Mouse (Mus musculus) retina, embryonic 14.5 days (tissue): ENCODE data around the gene Tmod1.
A peak's percentile ranks its signal among the peaks of the same experiment; 100 is the strongest.

Source experiments
- DNase-seq: peaks from one replicate; pipeline ENCODE4 v3.0.0-alpha.2; 2015; ENCODE audit warnings: low spot score

The Tmod1 gene

DNA sequence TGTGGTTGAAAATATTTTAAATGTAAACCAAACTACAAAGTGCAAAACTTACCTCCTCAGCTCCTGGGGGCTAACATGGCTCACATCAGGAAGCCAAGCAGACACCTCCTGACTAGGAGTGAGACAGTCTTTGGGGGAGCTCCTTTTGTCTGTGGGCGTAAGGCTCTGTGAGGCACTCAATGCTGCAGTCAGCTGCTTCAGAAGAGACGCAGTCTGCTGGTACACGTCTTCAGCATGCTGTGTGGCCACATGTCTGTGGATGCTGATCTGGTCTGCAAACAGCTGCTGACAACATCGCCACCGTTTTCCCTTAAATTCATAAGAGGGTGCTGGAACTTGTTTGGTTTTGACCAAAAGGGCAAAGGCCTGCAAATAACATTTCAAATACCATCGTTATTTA is 93.1 kb downstream of the Tmod1 start:
- DNase-seq, result no peak

DNA sequence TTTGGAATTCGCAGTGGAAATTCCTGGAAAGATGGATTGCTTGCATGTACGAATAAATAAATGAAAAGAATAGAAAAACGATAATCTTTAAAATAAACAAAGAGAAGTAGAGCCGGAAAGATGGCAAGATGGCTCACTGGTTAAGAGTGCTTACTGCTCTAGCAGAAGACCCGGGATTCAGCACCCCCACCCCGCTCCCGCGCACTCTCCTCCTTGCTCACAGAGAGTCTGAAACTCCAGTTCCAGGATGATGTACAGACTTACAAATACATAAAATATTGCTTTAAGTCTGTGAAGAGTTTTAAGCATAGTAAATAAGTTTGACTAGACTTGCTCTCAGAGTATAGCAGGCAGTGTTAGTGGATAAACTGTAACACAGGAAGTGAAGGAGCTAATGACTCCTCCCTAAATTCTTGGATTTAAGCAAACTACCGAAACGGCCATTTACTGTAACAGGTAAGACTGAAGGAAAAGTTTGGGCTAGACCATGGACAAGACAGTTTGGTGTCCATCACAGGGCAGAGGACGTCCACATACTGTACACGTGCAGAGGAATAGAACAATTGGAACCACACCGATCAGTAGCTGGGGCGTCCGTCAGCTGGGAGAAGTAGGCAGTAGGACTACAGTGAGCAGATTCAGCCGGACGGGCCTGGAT is 99.0 kb downstream of the Tmod1 start:
- DNase-seq, result no peak

DNA sequence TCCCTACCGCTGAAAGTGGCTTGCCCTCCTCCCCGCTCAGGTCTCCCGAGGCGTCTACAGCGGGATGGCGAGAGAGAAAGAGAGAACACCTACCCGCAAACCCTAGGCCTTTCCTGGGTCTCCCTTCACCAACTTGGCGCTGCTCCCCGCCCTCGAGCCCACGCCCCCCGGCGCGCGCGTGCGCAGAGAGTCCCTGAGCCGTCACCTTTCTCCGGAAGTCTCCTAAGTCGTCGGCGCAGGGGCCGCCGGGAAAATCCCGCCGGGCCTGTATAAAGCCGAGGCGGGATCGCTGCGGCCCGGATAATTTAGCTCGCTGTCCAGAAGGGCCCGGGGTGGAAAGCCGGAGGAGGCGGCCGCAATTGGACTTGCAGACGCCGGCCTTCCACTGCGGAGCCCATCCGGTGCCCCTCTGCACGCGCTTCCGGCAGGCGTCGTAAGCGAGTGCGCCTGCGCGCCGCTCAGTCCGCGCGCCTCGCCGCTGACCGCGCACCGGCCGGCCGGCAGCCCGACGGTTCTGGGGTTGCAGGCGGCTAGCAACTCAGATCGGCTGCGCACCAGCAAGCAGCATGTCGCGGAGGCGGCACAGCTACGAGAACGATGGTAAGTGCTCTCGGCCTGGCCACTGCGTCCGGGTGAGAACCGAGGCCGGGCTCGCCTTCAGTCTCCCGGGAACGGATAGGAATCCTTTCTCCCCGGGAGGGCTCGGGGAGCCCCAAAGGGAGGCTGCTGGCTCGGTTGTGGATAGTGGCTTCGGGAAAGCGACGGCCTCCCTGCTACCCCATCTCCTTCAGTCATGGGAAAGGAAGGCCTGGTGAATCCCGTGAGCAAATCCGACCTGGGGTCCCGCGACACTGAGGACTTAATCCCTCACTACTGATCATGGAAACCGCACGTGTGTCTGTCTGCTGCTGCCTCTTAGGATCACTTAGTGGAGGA is 99.8 kb downstream of the Tmod1 start, which contains the start of the genes Ncbp1 and Tstd2:
Gene Ncbp1, plus strand, starts transcription at position 327 of the 936 bp plus-strand sequence.
Gene Tstd2, minus strand, starts transcription at position 408 of the 936 bp plus-strand sequence.
- peak; percentile 93 for DNase-seq

DNA sequence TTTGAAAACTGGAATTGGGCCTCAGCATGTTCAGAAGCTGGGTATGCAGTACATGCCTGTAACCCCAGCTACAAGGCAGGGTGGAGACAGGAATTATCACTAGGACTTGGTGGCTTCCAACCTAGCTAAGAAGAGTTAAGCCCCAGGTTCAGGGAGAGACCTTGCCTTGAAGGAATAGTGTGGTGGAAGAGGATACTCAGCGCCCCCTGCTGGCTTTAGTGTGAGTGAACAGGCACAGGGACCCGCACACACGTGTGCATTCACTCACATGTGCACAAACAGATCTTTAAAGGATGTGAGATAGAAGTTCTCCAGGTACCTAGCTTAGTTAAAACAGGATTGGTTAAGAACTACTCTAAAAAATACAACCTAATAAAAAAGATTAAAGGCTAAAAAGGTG is 105.6 kb downstream of the Tmod1 start:
- peak; percentile 23 for DNase-seq

DNA sequence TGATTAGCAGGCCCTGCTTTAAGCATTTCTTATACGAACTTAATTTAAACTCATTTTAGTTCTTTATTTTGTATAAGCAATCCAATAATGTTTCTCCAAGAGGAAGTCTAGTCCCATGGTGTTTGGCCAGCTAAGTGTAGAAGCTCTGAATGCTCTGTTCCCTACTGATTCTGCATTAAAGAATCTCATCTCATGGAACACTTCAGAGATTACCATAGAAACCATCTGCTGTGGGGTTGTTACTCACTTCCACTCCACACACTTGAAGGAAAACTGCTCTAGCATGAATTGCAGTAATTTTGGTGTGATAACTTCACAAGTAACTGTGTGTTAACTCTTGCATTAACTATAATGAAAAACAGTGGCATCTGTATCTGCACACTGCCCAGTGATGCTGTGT is 108.1 kb downstream of the Tmod1 start:
- DNase-seq, result no peak

DNA sequence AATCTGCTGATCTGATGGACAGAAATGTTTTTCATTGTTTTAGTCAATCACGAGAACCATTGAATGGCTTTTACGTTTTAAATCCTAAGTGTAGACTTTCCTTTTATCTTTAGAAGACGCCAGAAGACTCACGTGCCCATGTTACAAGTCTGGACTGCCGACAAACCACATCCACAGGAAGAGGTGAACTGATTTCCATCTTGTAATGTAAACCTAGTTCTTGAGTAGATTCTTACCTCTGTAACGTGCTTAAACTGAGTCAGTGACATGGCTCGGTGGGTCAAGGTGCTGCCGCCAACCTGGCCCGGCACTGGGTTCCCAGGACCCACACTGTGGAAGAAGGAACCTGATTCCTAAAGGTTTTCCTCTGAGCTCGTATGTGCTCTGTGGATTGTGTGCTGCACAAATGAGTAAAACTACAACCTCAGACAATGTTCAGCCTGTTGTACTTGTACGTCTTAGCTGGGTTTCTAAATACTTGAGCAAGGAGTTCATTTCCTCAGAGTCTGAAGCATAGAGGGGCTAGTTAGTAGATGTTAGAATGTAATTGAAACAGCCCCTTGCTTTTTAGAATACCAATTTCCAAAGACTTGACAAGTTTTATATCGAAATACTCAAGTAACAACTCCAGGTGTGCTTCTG is 113.3 kb downstream of the Tmod1 start:
- no peak for DNase-seq

DNA sequence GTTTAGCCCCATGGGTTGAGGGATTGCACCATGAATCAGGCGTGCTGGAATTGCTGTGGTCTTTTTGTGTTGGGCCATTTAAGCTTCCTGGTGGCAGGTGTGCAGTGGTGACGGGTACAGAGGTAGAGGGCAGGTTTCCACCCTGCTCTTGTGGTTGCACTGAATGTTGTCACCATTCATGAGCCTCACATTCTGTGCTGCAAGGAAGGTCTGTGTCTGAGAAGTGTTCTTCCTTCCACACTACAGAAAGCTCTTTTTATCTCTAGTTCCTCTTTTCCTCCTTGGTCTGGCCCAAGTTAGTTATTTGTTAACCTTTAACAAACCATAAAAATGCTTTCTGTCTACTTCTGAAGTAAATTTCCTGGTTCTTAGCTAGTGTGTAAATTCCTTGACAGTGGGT is 125.3 kb downstream of the Tmod1 start:
- DNase-seq, result no peak
